Mouse (Mus musculus): ENCODE results near the gene Rrnad1. TPM values are rescaled to one million over a fixed set of nuclear protein-coding genes. Genes with fewer than 3 reads are reported as not detected.

Rrnad1 gene
- polyA plus RNA-seq (2012; rRNA removed): 12.5 and 17.3 TPM in 2 replicates

- TF ChIP-seq CTCF (IDR thresholded peaks at IDR 0.05; ENCODE audit: extremely low read depth, insufficient read length, insufficient replicate concordance, low read depth, low read length) (peak; percentile 80), POLR2A (IDR thresholded peaks at IDR 0.05; ENCODE audit: low read depth, low read length) (peak; percentile 63)
- Histone ChIP-seq H3K4me3 (ENCODE audit: low read depth, low read length) (peak within 1 kb of the TSS; percentile 72), H3K27me3 (ENCODE audit: control insufficient read depth, insufficient read depth, low read length) (no peaks in the 10 kb centered on the region), H3K27ac (ENCODE audit: insufficient read depth, low read depth, low read length) (peak within 1 kb of the TSS; percentile 86), H3K4me1 (ENCODE audit: control insufficient read depth, insufficient read depth, insufficient read length, low read length) (peaks cover 12% of the 10 kb centered on the region; the same call in 1 of the 2 replicates), H3K36me3 (ENCODE audit: control insufficient read depth, insufficient read depth, low read length) (peaks cover 29% of the 10 kb centered on the region)
- under 1% methylated on average over 78 of the region's 78 CpGs for WGBS
Measured at GRCm38 (mm10) chr3:87930078-87930795, at the start of gene Rrnad1, which contains the start of gene Isg20l2. TSS of gene Rrnad1 (minus strand) at chr3:87930717. TSS of gene Isg20l2 (plus strand) at chr3:87930314.

DNA sequence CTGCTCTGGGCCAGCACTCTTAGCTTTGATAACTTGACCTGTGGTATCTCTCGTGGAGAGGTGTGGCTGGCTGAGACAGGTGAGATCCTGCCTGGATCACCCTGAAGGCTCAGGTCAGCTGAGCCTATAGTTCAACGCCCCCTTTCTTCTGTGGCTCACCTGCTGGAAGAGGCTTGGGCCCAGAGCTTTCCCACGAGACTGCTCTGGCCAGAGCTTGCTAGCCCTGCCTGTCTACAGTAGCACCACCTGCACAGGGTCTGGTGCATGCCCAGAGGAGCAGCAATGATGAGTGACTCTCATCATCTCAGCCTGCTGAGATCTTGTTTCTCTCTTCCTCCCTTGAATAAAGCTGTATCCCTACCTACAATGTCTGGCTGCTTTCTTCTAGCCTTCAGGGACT is 49.6 kb upstream of the Rrnad1 start:
- Histone ChIP-seq H3K27me3 (ENCODE audit: control insufficient read depth, insufficient read depth, low read length) (no peaks in the 10 kb centered on the region), H3K4me3 (ENCODE audit: low read depth, low read length) (no peak overlapping the region), H3K36me3 (ENCODE audit: control insufficient read depth, insufficient read depth, low read length) (no peaks in the 10 kb centered on the region), H3K27ac (ENCODE audit: insufficient read depth, low read depth, low read length) (no peak overlapping the region), H3K4me1 (ENCODE audit: control insufficient read depth, insufficient read depth, insufficient read length, low read length) (peaks cover 16% of the 10 kb centered on the region)
- 64% methylated on average over 3 of the region's 3 CpGs for WGBS
- no peak for TF ChIP-seq CTCF (IDR thresholded peaks at IDR 0.05; ENCODE audit: extremely low read depth, insufficient read length, insufficient replicate concordance, low read depth, low read length)
- TF ChIP-seq POLR2A (IDR thresholded peaks at IDR 0.05; ENCODE audit: low read depth, low read length): no peak

DNA sequence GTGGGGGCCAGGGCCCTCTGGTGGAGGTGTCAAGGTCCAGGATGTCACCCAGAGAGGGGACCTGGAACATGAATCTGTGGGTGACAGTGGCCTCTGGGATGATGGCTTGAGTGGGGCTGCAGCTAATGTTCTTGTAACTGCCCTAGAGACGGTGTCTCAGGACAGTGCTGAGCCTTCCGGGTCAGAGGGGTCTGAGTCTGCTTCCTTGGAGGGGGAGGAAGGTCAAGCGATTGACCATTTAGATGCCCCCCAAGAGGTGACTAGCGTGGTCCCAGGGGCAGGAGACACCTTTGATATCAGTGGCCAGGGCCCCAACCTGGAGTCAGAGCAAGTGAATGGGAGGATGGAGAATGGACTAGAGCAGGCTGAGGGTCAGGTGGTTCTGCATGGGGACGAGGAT is 49.0 kb upstream of the Rrnad1 start:
- Histone ChIP-seq H3K4me3 (ENCODE audit: low read depth, low read length) (no peak overlapping the region), H3K36me3 (ENCODE audit: control insufficient read depth, insufficient read depth, low read length) (no peaks in the 10 kb centered on the region), H3K27me3 (ENCODE audit: control insufficient read depth, insufficient read depth, low read length) (no peaks in the 10 kb centered on the region), H3K27ac (ENCODE audit: insufficient read depth, low read depth, low read length) (no peak overlapping the region), H3K4me1 (ENCODE audit: control insufficient read depth, insufficient read depth, insufficient read length, low read length) (peaks cover 16% of the 10 kb centered on the region)
- WGBS: 88% methylated on average over 5 of the region's 5 CpGs
- TF ChIP-seq CTCF (IDR thresholded peaks at IDR 0.05; ENCODE audit: extremely low read depth, insufficient read length, insufficient replicate concordance, low read depth, low read length) (no peak), POLR2A (IDR thresholded peaks at IDR 0.05; ENCODE audit: low read depth, low read length) (no peak)

- Histone ChIP-seq H3K27ac (ENCODE audit: insufficient read depth, low read depth, low read length) (no peak overlapping the region), H3K4me3 (ENCODE audit: low read depth, low read length) (no peak overlapping the region), H3K27me3 (ENCODE audit: control insufficient read depth, insufficient read depth, low read length) (peaks cover 28% of the 10 kb centered on the region), H3K36me3 (ENCODE audit: control insufficient read depth, insufficient read depth, low read length) (no peaks in the 10 kb centered on the region), H3K4me1 (ENCODE audit: control insufficient read depth, insufficient read depth, insufficient read length, low read length) (peaks cover 8% of the 10 kb centered on the region)
- 44% methylated on average over 12 of the region's 12 CpGs for WGBS
- no peak for TF ChIP-seq CTCF (IDR thresholded peaks at IDR 0.05; ENCODE audit: extremely low read depth, insufficient read length, insufficient replicate concordance, low read depth, low read length)
- no peak for TF ChIP-seq POLR2A (IDR thresholded peaks at IDR 0.05; ENCODE audit: low read depth, low read length)
Measured at GRCm38 (mm10) chr3:87974381-87974987, 44.0 kb upstream of the Rrnad1 start.

DNA sequence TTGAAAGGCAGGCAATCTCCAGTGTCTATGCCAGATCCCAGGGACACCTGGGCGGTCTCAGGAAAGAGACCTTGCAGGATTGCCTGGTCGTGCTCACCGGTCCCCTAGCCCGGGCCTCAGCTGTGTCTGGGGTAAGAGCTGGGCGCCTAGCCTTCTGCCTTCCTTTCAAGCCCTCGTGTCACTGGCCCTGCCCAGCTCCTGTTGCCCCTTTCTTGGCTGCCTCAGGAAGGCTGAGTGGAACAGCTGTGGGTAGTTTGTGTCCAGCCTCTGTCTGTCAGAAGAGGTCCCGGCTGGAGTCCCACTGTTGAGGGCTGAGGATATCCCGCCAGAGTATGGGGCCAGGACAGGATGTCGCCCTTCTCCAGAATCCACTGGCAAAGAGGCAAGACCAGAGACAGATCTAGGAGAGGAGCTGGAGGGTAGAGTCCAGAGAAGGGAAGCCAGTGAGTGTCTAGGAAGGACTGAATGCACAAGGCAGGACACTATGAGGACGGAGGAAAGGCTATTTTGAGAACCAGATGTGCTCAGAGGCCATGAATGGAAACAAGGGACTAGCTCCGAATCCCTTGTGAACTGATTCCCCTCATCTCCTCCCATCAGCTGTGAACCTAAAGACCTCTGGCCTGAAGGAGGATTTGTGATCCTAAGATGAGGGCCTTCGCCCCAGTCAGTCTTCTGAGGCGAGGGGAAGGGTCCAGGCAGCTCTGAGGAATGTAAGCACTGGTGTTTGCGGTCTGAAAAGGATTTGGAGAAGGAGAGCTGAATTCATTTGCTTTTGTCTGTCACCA is 43.3 kb upstream of the Rrnad1 start:
- Histone ChIP-seq H3K4me3 (ENCODE audit: low read depth, low read length) (peak overlapping the region; percentile 12; the same call in 1 of the 2 replicates), H3K4me1 (ENCODE audit: control insufficient read depth, insufficient read depth, insufficient read length, low read length) (peaks cover 8% of the 10 kb centered on the region), H3K27me3 (ENCODE audit: control insufficient read depth, insufficient read depth, low read length) (peaks cover 28% of the 10 kb centered on the region), H3K27ac (ENCODE audit: insufficient read depth, low read depth, low read length) (no peak overlapping the region), H3K36me3 (ENCODE audit: control insufficient read depth, insufficient read depth, low read length) (no peaks in the 10 kb centered on the region)
- TF ChIP-seq CTCF (IDR thresholded peaks at IDR 0.05; ENCODE audit: extremely low read depth, insufficient read length, insufficient replicate concordance, low read depth, low read length) (no peak), POLR2A (IDR thresholded peaks at IDR 0.05; ENCODE audit: low read depth, low read length) (no peak)
- 80% methylated on average over 14 of the region's 14 CpGs for WGBS

- 54% methylated on average over 5 of the region's 5 CpGs for WGBS
- Histone ChIP-seq H3K36me3 (ENCODE audit: control insufficient read depth, insufficient read depth, low read length) (no peaks in the 10 kb centered on the region), H3K4me3 (ENCODE audit: low read depth, low read length) (peak overlapping the region; percentile 61; the same call in 1 of the 2 replicates), H3K4me1 (ENCODE audit: control insufficient read depth, insufficient read depth, insufficient read length, low read length) (peaks cover 8% of the 10 kb centered on the region), H3K27me3 (ENCODE audit: control insufficient read depth, insufficient read depth, low read length) (peaks cover 28% of the 10 kb centered on the region), H3K27ac (ENCODE audit: insufficient read depth, low read depth, low read length) (no peak overlapping the region)
- TF ChIP-seq POLR2A (IDR thresholded peaks at IDR 0.05; ENCODE audit: low read depth, low read length): no peak
- no peak for TF ChIP-seq CTCF (IDR thresholded peaks at IDR 0.05; ENCODE audit: extremely low read depth, insufficient read length, insufficient replicate concordance, low read depth, low read length)
Measured at GRCm38 (mm10) chr3:87972776-87973175, 42.3 kb upstream of the Rrnad1 start.
